Mouse (Mus musculus) adrenal gland, postnatal 36 days (tissue): ENCODE results near the gene Ndufb11. TPM values are rescaled to one million over a fixed set of nuclear protein-coding genes. Genes with fewer than 3 reads are reported as not detected.

ENCODE experiments used
- DNase-seq, 2 experiments: peaks; one replicate each; pipeline ENCODE4 v3.0.0; 2021; ENCODE audit warnings: mixed read lengths in 1 of 2
- long read RNA-seq, 2 experiments: library from polyadenylated mRNA; stranded (forward); transcript quantifications; one replicate each; pipeline ENCODE4 v2.0.0; 2021; ENCODE audit warnings: borderline sequencing depth in 2 of 2
- total RNA-seq, 2 experiments: library from RNA; stranded (reverse); gene quantifications; 2 replicates each; pipeline ENCODE4 v1.2.3; 2021

Gene Ndufb11
- 100 to 1,000 TPM; 292 to 346 TPM for total RNA-seq
- long read RNA-seq, experiment 1, transcript Ndufb11-201 (3 exons, 908 nt), result major isoform, 391 of 409 reads
- long read RNA-seq, experiment 1, partial matches to known transcripts, result 8 of 409 reads
- long read RNA-seq, experiment 1, other reads (novel, unspliced or antisense), result 10 of 409 reads
- long read RNA-seq, experiment 2, transcript Ndufb11-201 (3 exons, 908 nt), result major isoform, 229 of 239 reads
- long read RNA-seq, experiment 2, partial matches to known transcripts, result 6 of 239 reads
- long read RNA-seq, experiment 2, other reads (novel, unspliced or antisense), result 4 of 239 reads

- DNase-seq, result peak; percentile 80 to 84
Measured at GRCm38 (mm10) chrX:20617176-20617902, at the start of gene Ndufb11, which contains the start of gene Rbm10. Ndufb11 (minus strand) TSS chrX:20617619. Rbm10 (plus strand) TSS chrX:20617503.

DNA sequence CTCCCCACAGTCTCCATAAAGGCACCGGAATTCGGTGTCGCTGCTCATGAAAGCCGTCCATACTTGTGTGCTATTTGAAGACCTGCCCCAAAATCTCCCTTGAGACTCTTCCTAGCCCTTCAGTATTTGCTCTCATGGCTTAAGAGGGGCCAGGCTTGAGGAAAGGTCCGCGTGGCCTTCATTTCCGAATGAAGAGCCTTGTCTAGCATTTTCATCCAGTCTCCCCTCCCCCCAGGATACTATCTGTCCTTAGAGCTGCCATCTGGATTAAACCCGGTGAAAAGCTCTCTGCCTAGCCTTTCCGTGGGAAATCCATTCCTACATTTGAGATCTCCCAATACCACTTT lies 46.0 kb upstream of the Ndufb11 start:
- peak in 1 of 2 experiments; percentile 23 for DNase-seq

DNA sequence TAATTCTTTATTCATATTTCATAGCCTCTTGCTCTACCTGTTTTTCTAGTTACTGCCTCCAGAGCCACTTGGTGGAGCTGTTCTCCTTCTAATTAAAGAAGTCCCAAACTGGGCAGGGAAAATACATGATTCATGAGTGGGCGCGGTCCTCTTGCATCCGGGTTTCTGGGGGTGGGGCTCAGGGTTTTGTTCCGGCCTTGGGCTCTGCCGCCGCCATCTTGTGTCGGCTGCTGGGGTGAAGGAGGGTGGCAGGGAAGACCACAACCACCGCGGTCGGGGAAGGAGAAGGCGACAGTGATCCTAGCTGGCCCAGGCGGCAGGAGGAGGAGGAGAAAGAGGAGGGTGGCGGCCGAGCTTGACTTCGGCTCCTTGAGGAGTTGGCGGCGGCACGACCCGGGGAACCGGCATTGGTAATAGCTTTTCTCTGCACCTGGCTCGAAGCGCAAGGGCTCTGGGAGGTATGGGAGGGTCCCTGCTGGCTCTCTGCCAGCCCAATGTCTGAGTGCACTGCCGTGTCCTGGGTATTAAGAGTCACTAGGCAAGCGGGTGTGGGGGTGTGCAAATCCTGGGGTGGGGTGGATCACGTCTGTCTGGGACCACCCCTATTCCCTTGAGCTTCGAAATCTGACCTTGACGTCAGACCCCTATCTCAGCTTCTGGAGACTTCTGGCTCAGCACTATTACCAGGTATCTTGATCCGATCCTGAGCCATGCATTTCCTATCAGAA lies 45.5 kb upstream of the Ndufb11 start:
- DNase-seq, result peak; percentile 86 to 87

DNA sequence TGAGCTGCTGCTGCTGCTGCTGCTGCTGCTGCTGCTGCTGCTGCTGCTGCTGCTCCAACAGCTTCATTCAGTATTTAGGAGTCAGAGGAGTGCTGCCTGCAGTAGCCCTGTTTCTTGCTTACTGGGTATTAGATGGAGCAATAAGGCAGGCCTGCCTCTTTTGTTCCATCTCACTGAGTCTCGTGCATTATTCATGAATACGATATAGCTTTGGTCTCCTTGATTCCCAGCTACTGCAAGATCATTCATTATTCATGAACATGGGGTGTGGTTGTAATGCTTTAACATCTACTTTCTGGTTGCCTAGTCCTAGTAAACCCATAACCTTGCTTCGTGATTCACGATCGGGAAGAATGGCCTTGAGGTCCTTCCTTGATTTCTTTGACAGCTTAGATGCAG lies 44.9 kb upstream of the Ndufb11 start:
- no peak for DNase-seq

GRCm38 (mm10) chrX:20658891-20659406 lies 41.5 kb upstream of the Ndufb11 start:
- DNase-seq, result peak in 1 of 2 experiments; percentile 12

GRCm38 (mm10) chrX:20658026-20658652 lies 40.7 kb upstream of the Ndufb11 start, which contains the start of gene Uba1:
Uba1 (plus strand) TSS chrX:20658326.
- DNase-seq, result peak; percentile 77 to 80

GRCm38 (mm10) chrX:20657593-20657992 lies 40.2 kb upstream of the Ndufb11 start:
- no peak for DNase-seq

DNA sequence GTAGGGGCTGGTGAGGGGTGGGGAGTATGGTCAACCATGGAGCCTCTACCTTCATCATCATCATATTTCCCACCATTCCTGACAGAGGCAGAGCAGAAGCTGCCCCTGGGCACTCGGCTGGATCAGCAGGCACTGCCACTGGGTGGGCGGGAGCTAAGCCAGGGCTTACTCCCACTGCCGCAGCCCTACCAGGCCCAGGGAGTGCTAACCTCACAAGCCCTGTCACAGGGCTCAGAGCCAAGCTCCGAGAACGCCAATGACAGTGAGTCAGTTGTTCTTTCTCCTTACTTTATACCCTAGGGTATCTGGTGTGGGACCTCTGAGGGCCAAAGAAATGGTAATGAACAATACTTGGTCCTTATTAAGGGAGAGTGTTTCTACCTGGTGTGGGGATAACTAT lies 27.4 kb upstream of the Ndufb11 start:
- DNase-seq, result peak in 1 of 2 experiments; percentile 30

- DNase-seq, result no peak
Measured at GRCm38 (mm10) chrX:20638141-20638540, 20.7 kb upstream of the Ndufb11 start.

DNA sequence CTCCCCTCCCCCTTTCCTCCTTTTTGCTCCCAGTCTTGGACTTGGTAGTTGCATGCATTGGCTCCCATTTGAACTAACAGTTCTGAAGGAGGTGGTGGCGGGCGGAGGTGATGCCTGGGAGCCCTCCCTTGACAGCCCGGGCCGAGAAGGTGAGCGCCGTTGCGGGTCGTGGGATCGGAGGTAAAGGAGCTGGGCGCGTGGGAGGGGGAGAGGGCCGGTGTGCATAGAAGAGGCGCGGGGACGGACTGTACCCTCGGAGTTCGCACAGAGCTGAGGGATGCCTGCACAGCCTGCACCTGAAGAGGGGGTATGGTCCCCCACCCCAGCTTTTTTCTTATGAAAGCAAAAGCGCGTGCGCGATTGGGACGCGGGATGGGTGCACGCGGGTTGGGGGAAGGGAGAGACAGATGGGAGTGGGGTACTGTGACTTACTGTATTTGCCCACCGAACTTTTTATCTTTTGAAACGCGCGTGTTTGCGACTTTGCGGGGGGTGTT lies 532 bp upstream of the Ndufb11 start:
- peak; percentile 26 to 46 for DNase-seq

GRCm38 (mm10) chrX:20616861-20617175 lies 601 bp downstream of the Ndufb11 start:
- peak in 1 of 2 experiments; percentile 43 for DNase-seq

DNA sequence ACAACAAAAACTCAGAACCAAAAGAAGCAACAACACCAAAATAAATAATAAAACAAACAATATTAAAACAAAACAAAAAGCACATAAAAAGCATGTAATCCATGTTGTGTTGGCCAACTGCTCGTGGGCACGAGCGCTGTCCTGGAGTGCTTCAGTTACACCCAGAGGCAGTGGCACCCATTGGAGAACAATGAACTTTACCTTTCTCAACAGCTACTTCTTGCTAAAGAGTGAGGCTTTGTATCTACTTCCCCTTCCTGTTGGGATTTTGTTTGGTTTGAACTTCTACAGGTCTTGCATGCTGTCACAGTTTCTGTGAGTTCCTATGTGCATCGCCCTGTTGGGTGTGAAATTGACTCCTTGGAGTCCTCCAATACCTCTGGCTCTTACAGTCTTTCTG lies 8.9 kb downstream of the Ndufb11 start:
- no peak for DNase-seq

DNA sequence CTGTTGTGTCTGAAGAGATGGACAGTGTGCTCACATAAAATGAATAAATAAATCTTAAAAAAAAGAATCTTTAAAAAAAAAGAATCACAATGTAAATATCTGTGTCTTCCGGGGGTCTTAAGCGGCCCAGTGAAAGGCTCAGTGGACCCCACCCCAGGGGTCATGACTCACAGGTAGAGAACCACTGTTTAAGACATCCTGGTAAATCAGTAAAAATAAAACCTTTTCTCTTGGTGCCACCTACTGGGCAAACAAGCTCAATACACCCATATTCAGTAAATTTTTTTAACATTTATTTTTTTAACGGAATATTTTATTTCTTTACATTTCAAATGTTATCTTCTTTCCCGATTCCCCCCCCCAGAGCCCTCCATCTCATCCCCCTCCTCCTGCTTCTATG lies 29.5 kb downstream of the Ndufb11 start:
- no peak for DNase-seq

GRCm38 (mm10) chrX:20573927-20574326 lies 43.5 kb downstream of the Ndufb11 start:
- no peak for DNase-seq

DNA sequence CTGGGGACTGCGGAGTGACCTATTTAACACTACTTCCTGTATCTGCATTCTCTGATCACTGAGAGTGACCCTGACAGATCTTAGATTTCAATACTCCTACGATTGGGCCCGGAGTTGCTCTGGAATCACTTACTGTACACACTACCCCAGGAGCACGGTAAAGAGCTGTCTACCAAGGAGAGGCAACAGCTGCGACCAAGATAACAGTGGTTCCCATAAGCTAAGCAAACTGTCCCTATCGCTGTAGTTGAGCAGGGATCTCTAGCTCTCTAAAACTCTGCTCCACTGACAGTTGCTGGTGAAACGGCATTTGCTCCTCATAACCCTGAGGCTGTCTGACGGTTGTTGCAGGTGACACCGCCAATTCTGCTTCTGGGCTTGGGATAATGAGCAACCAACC lies 44.7 kb downstream of the Ndufb11 start:
- no peak for DNase-seq

GRCm38 (mm10) chrX:20571024-20571423 lies 46.4 kb downstream of the Ndufb11 start:
- DNase-seq, result peak; percentile 5 to 8

Other genes with a start within 250 kb of the Ndufb11 start
- gene Jade3, start 191.9 kb downstream of the Ndufb11 start, total RNA-seq, result 1 to 10 TPM; 4.8 to 5.4 TPM
- 1 to 10 TPM; 1.6 to 3.5 TPM for gene Rgn, start 67.8 kb downstream of the Ndufb11 start, total RNA-seq
- 10 to 100 TPM; 31.1 to 38.4 TPM for gene Rbm10, start 116 bp downstream of the Ndufb11 start, total RNA-seq
- 100 to 1,000 TPM; 423 to 486 TPM for gene Uba1, start 40.7 kb upstream of the Ndufb11 start, total RNA-seq
- 100 to 1,000 TPM; 149 to 163 TPM for gene Cdk16, start 70.3 kb upstream of the Ndufb11 start, total RNA-seq
- 10 to 100 TPM; 25.6 to 27.0 TPM for gene Usp11, start 86.3 kb upstream of the Ndufb11 start, total RNA-seq
- gene Araf, start 180.2 kb upstream of the Ndufb11 start, total RNA-seq, result 100 to 1,000 TPM; 112 to 114 TPM